Mouse (Mus musculus): Measurements from ENCODE around the gene Tmem265. TPM values are rescaled to one million over a fixed set of nuclear protein-coding genes. Genes with fewer than 3 reads are reported as not detected.

The Tmem265 gene
- polyA plus RNA-seq, 1 experiment: 4.8 TPM

- Histone ChIP-seq H3K4me1 (ENCODE audit: control insufficient read depth, insufficient read depth, insufficient read length) (no peaks in the 10 kb centered on the region), H3K27ac (ENCODE audit: insufficient read depth, low read length) (no peak overlapping the region), H3K4me3 (ENCODE audit: extremely low read depth, insufficient read depth, insufficient read length) (no peak overlapping the region), H3K27me3 (ENCODE audit: control insufficient read depth, insufficient read depth, low read length) (no peaks in the 10 kb centered on the region), H3K36me3 (ENCODE audit: control insufficient read depth, insufficient read depth, low read length) (peaks cover 79% of the 10 kb centered on the region)
- no peak for TF ChIP-seq POLR2A (IDR thresholded peaks at IDR 0.05; ENCODE audit: low read depth, low read length)
- WGBS: 95% methylated on average over 17 of the region's 17 CpGs
- no peak for DNase-seq (ENCODE audit: low read depth in 1 of 2, low spot score in 2 of 2)
These were observed 35.6 kb downstream of the Tmem265 start for GRCm38 (mm10) chr7:127596747-127597146.

- Histone ChIP-seq H3K27me3 (ENCODE audit: control insufficient read depth, insufficient read depth, low read length) (no peaks in the 10 kb centered on the region), H3K27ac (ENCODE audit: insufficient read depth, low read length) (no peak overlapping the region), H3K36me3 (ENCODE audit: control insufficient read depth, insufficient read depth, low read length) (peaks cover 58% of the 10 kb centered on the region), H3K4me3 (ENCODE audit: extremely low read depth, insufficient read depth, insufficient read length) (no peak overlapping the region), H3K4me1 (ENCODE audit: control insufficient read depth, insufficient read depth, insufficient read length) (no peaks in the 10 kb centered on the region)
- DNase-seq (ENCODE audit: low read depth in 1 of 2, low spot score in 2 of 2): no peak
- 95% methylated on average over 7 of the region's 7 CpGs for WGBS
- no peak for TF ChIP-seq CTCF (IDR thresholded peaks at IDR 0.05; ENCODE audit: extremely low read depth, insufficient read depth, insufficient read length, insufficient replicate concordance)
- no peak for TF ChIP-seq POLR2A (IDR thresholded peaks at IDR 0.05; ENCODE audit: low read depth, low read length)
These were observed 39.4 kb downstream of the Tmem265 start for GRCm38 (mm10) chr7:127600612-127601011.

GRCm38 (mm10) chr7:127601735-127602134 lies 40.5 kb downstream of the Tmem265 start:
- Histone ChIP-seq H3K27ac (ENCODE audit: insufficient read depth, low read length) (no peak overlapping the region), H3K36me3 (ENCODE audit: control insufficient read depth, insufficient read depth, low read length) (peaks cover 47% of the 10 kb centered on the region), H3K27me3 (ENCODE audit: control insufficient read depth, insufficient read depth, low read length) (no peaks in the 10 kb centered on the region), H3K4me1 (ENCODE audit: control insufficient read depth, insufficient read depth, insufficient read length) (no peaks in the 10 kb centered on the region), H3K4me3 (ENCODE audit: extremely low read depth, insufficient read depth, insufficient read length) (no peak overlapping the region)
- no peak for TF ChIP-seq CTCF (IDR thresholded peaks at IDR 0.05; ENCODE audit: extremely low read depth, insufficient read depth, insufficient read length, insufficient replicate concordance)
- TF ChIP-seq POLR2A (IDR thresholded peaks at IDR 0.05; ENCODE audit: low read depth, low read length): no peak
- DNase-seq (ENCODE audit: low read depth in 1 of 2, low spot score in 2 of 2): no peak
- 92% methylated on average over 4 of the region's 4 CpGs for WGBS

GRCm38 (mm10) chr7:127602903-127603302 lies 41.7 kb downstream of the Tmem265 start:
- Histone ChIP-seq H3K27ac (ENCODE audit: insufficient read depth, low read length) (no peak overlapping the region), H3K4me1 (ENCODE audit: control insufficient read depth, insufficient read depth, insufficient read length) (no peaks in the 10 kb centered on the region), H3K36me3 (ENCODE audit: control insufficient read depth, insufficient read depth, low read length) (peaks cover 37% of the 10 kb centered on the region), H3K27me3 (ENCODE audit: control insufficient read depth, insufficient read depth, low read length) (no peaks in the 10 kb centered on the region), H3K4me3 (ENCODE audit: extremely low read depth, insufficient read depth, insufficient read length) (no peak overlapping the region)
- no peak for DNase-seq (ENCODE audit: low read depth in 1 of 2, low spot score in 2 of 2)
- no peak for TF ChIP-seq POLR2A (IDR thresholded peaks at IDR 0.05; ENCODE audit: low read depth, low read length)
- no peak for TF ChIP-seq CTCF (IDR thresholded peaks at IDR 0.05; ENCODE audit: extremely low read depth, insufficient read depth, insufficient read length, insufficient replicate concordance)
- 85% methylated on average over 2 of the region's 2 CpGs for WGBS

GRCm38 (mm10) chr7:127604256-127604655 lies 43.1 kb downstream of the Tmem265 start:
- Histone ChIP-seq H3K27ac (ENCODE audit: insufficient read depth, low read length) (no peak overlapping the region), H3K36me3 (ENCODE audit: control insufficient read depth, insufficient read depth, low read length) (peaks cover 25% of the 10 kb centered on the region), H3K4me1 (ENCODE audit: control insufficient read depth, insufficient read depth, insufficient read length) (no peaks in the 10 kb centered on the region), H3K27me3 (ENCODE audit: control insufficient read depth, insufficient read depth, low read length) (no peaks in the 10 kb centered on the region), H3K4me3 (ENCODE audit: extremely low read depth, insufficient read depth, insufficient read length) (no peak overlapping the region)
- no peak for DNase-seq (ENCODE audit: low read depth in 1 of 2, low spot score in 2 of 2)
- TF ChIP-seq POLR2A (IDR thresholded peaks at IDR 0.05; ENCODE audit: low read depth, low read length) (no peak), CTCF (IDR thresholded peaks at IDR 0.05; ENCODE audit: extremely low read depth, insufficient read depth, insufficient read length, insufficient replicate concordance) (no peak)
- WGBS: 89% methylated on average over 10 of the region's 10 CpGs

- no peak for TF ChIP-seq POLR2A (IDR thresholded peaks at IDR 0.05; ENCODE audit: low read depth, low read length)
- no peak for TF ChIP-seq CTCF (IDR thresholded peaks at IDR 0.05; ENCODE audit: extremely low read depth, insufficient read depth, insufficient read length, insufficient replicate concordance)
- Histone ChIP-seq H3K36me3 (ENCODE audit: control insufficient read depth, insufficient read depth, low read length) (peaks cover 22% of the 10 kb centered on the region), H3K4me1 (ENCODE audit: control insufficient read depth, insufficient read depth, insufficient read length) (no peaks in the 10 kb centered on the region), H3K4me3 (ENCODE audit: extremely low read depth, insufficient read depth, insufficient read length) (no peak overlapping the region), H3K27me3 (ENCODE audit: control insufficient read depth, insufficient read depth, low read length) (no peaks in the 10 kb centered on the region), H3K27ac (ENCODE audit: insufficient read depth, low read length) (no peak overlapping the region)
- WGBS: 60% methylated on average over 6 of the region's 6 CpGs
- DNase-seq (ENCODE audit: low read depth in 1 of 2, low spot score in 2 of 2): no peak
These were observed 46.0 kb downstream of the Tmem265 start for GRCm38 (mm10) chr7:127607150-127607549.

GRCm38 (mm10) chr7:127611011-127611410 lies 49.8 kb downstream of the Tmem265 start:
- 0 out of 2 replicates have a peak, but pooled peaks cover 3% of the 10 kb centered on the region for H3K27me3 ChIP-seq (ENCODE audit: control insufficient read depth, insufficient read depth, low read length)
- 95% methylated on average over 29 of the region's 29 CpGs for WGBS
- peaks cover 11% of the 10 kb centered on the region for H3K36me3 ChIP-seq (ENCODE audit: control insufficient read depth, insufficient read depth, low read length)
- no peak overlapping the region for H3K27ac ChIP-seq (ENCODE audit: insufficient read depth, low read length)
- no peak overlapping the region for H3K4me3 ChIP-seq (ENCODE audit: extremely low read depth, insufficient read depth, insufficient read length)
- H3K4me1 ChIP-seq (ENCODE audit: control insufficient read depth, insufficient read depth, insufficient read length): peaks cover 7% of the 10 kb centered on the region
- no peak for DNase-seq (ENCODE audit: low read depth in 1 of 2, low spot score in 2 of 2)
- TF ChIP-seq CTCF (IDR thresholded peaks at IDR 0.05; ENCODE audit: extremely low read depth, insufficient read depth, insufficient read length, insufficient replicate concordance) (no peak), POLR2A (IDR thresholded peaks at IDR 0.05; ENCODE audit: low read depth, low read length) (no peak)
